Mouse (Mus musculus) embryo, embryonic 10.5 days (tissue): ENCODE data around the gene Sox5.
A peak's percentile ranks its signal among the peaks of the same experiment; 100 is the strongest.

Source experiments
- DNase-seq: peaks from one replicate; pipeline ENCODE4 v3.0.0-alpha.2; 2015; ENCODE audit warnings: low spot score

The Sox5 gene

GRCm38 (mm10) chr6:144105645-144106044 is 676.1 kb downstream of the Sox5 start:
- no peak for DNase-seq

GRCm38 (mm10) chr6:144103612-144104011 is 678.2 kb downstream of the Sox5 start:
- DNase-seq = no peak

- DNase-seq = peak; percentile 13
Observed at GRCm38 (mm10) chr6:144100852-144101251, 680.9 kb downstream of the Sox5 start.

GRCm38 (mm10) chr6:144098119-144098518 is 683.7 kb downstream of the Sox5 start:
- DNase-seq = peak; percentile 65

- DNase-seq = no peak
Observed at GRCm38 (mm10) chr6:144088256-144088655, 693.5 kb downstream of the Sox5 start.

GRCm38 (mm10) chr6:144086096-144086810 is 695.5 kb downstream of the Sox5 start:
- DNase-seq = no peak

- no peak for DNase-seq
Observed at GRCm38 (mm10) chr6:144082297-144082696, 699.5 kb downstream of the Sox5 start.

GRCm38 (mm10) chr6:144077826-144078225 is 704.0 kb downstream of the Sox5 start:
- no peak for DNase-seq

GRCm38 (mm10) chr6:144076376-144076775 is 705.4 kb downstream of the Sox5 start:
- DNase-seq = no peak

- no peak for DNase-seq
Observed at GRCm38 (mm10) chr6:144075327-144075941, 706.3 kb downstream of the Sox5 start.

GRCm38 (mm10) chr6:144074826-144075225 is 707.0 kb downstream of the Sox5 start:
- DNase-seq = peak; percentile 35

- no peak for DNase-seq
Observed at GRCm38 (mm10) chr6:144070461-144070860, 711.3 kb downstream of the Sox5 start.

- DNase-seq = no peak
Observed at GRCm38 (mm10) chr6:144067491-144067890, 714.3 kb downstream of the Sox5 start.

- no peak for DNase-seq
Observed at GRCm38 (mm10) chr6:144062428-144062827, 719.3 kb downstream of the Sox5 start.

- DNase-seq = no peak
Observed at GRCm38 (mm10) chr6:144061814-144062213, 720.0 kb downstream of the Sox5 start.

- DNase-seq = no peak
Observed at GRCm38 (mm10) chr6:144057098-144057632, 724.6 kb downstream of the Sox5 start.

GRCm38 (mm10) chr6:144056252-144057097 is 725.3 kb downstream of the Sox5 start:
- DNase-seq = peak; percentile 54

GRCm38 (mm10) chr6:144052487-144052886 is 729.3 kb downstream of the Sox5 start:
- peak; percentile 57 for DNase-seq

GRCm38 (mm10) chr6:144051316-144051715 is 730.5 kb downstream of the Sox5 start:
- no peak for DNase-seq

- DNase-seq = no peak
Observed at GRCm38 (mm10) chr6:144048201-144048924, 733.4 kb downstream of the Sox5 start.

GRCm38 (mm10) chr6:144045503-144045902 is 736.3 kb downstream of the Sox5 start:
- no peak for DNase-seq

GRCm38 (mm10) chr6:144044381-144044780 is 737.4 kb downstream of the Sox5 start:
- DNase-seq = no peak
